In the genomic region with DNA sequence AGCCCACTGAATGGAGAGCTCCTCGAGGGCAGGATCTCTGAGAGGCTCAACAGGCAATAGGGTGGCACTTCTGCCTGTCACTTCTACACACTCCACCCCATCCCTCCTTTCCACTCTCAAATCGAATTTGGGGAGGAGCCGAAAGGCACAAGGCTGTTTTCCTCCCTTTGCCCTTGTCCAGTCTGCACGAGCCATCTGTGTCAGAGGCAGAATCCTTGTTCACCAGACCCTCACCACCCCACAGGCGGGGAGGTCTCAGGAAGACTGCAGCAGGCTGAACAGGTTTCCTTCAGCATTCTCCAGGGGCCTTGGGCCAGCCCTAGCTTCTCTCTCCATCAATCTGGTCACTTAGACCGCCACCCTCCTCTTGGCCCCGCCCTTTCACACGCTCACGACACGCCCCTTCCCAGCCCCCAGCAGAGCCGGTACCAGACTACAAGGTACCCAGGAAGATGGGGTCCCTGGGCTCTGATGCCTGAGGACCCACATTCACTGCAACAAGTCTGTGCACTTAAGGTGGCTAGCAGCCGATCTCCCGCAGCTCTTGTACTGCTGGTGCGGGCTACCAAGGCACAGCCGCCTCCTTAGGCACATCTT, we compare ENCODE assay signal across 9 mouse cellular contexts. TPM values are rescaled to one million over a fixed set of nuclear protein-coding genes. Genes with fewer than 3 reads are reported as not detected.
A peak's percentile ranks its signal among the peaks of the same experiment; 100 is the strongest.
DNase-seq lines count a peak whose midpoint lies in the region; ATAC-seq lines count a peak whose summit lies in the region.
"Had no signal": no experiment of that assay in that cellular context is flagged by ENCODE, and none has a peak within 500 bp of the region (broad histone marks: within the 10 kb centered on the region; RNA-seq: fewer than 3 reads in every experiment).

No protein-coding gene starts in this region.

- 4% methylated on average over 15 of the region's 15 CpGs for WGBS in kidney, embryonic 15.5 days
- WGBS in forebrain, embryonic 10.5 days, result 5% methylated on average over 15 of the region's 15 CpGs
- 10% methylated on average over 15 of the region's 15 CpGs for WGBS in heart, embryonic 14.5 days
- 6% methylated on average over 15 of the region's 15 CpGs for WGBS in stomach, embryonic 14.5 days

- H3K4me3 ChIP-seq in kidney, embryonic 15.5 days (replicated peaks), result peak overlapping the region; percentile 58
- peak overlapping the region; percentile 65 for H3K4me3 ChIP-seq in forebrain, embryonic 10.5 days
- H3K4me3 ChIP-seq in heart, embryonic 14.5 days (ENCODE audit: control insufficient read depth in 1 of 2, insufficient read depth in 1 of 2, low read depth in 1 of 2, low read length in 2 of 2), result peak overlapping the region; percentile 50 to 65
- H3K4me3 ChIP-seq in stomach, embryonic 14.5 days (ENCODE audit: low read depth, low read length), result peak overlapping the region; percentile 56
- H3K4me3 ChIP-seq: erythroblast, embryonic 14.5 days had no signal

- peak overlapping the region; percentile 86 for H3K4me2 ChIP-seq in kidney, embryonic 15.5 days
- peak overlapping the region; percentile 94 for H3K4me2 ChIP-seq in heart, embryonic 14.5 days (ENCODE audit: low read length)
- peak overlapping the region; percentile 82 for H3K4me2 ChIP-seq in stomach, embryonic 14.5 days (replicated peaks; ENCODE audit: low read depth, low read length)

- H3K4me1 ChIP-seq in kidney, embryonic 15.5 days, result peaks cover 73% of the 10 kb centered on the region
- peaks cover 93% of the 10 kb centered on the region for H3K4me1 ChIP-seq in forebrain, embryonic 10.5 days
- H3K4me1 ChIP-seq in heart, embryonic 14.5 days (ENCODE audit: control insufficient read depth in 2 of 2, insufficient read depth in 2 of 2, low read length in 2 of 2), result peaks cover 51 to 71% of the 10 kb centered on the region in 2 experiments
- peaks cover 62% of the 10 kb centered on the region for H3K4me1 ChIP-seq in stomach, embryonic 14.5 days (ENCODE audit: control insufficient read depth, insufficient read depth, low read length)

- peak; percentile 33 for ATAC-seq in kidney, embryonic 15.5 days (replicated peaks; ENCODE audit: low FRiP score)
- no peak for ATAC-seq in heart, embryonic 14.5 days (ENCODE audit: insufficient number of reproducible peaks, insufficient read depth, low FRiP score, low read depth)
- peak; percentile 26; the same call in 1 of the 2 replicates for ATAC-seq in stomach, embryonic 14.5 days (ENCODE audit: insufficient number of reproducible peaks, insufficient read depth, low FRiP score, low read depth)

- DNase-seq in kidney, adult 8-10 months, result no peak
- DNase-seq in forebrain, embryonic 10.5 days (ENCODE audit: extremely low spot score, low spot score), result peak; percentile 72
- peak; percentile 71 to 79 for DNase-seq in layer of hippocampus, postnatal 14 days (ENCODE audit: low spot score in 2 of 2)
- DNase-seq in mesoderm, embryonic 11.5 days (ENCODE audit: low read depth, low spot score), result peak; percentile 55
- DNase-seq in adrenal gland, adult 8-10 months, result no peak

- peak overlapping the region; percentile 82 for H3K27ac ChIP-seq in kidney, embryonic 15.5 days
- peak overlapping the region; percentile 89 for H3K27ac ChIP-seq in forebrain, embryonic 10.5 days
- H3K27ac ChIP-seq in heart, embryonic 14.5 days (replicated peaks in 1 of 2; ENCODE audit: control insufficient read depth in 1 of 2, insufficient read depth in 1 of 2, low read depth in 2 of 2, low read length in 2 of 2), result peak overlapping the region in 1 of 2 experiments; percentile 60; a peak in 2 of 4 replicates
- peak overlapping the region; percentile 89 for H3K27ac ChIP-seq in stomach, embryonic 14.5 days (ENCODE audit: low read length)

- H3K9ac ChIP-seq in kidney, embryonic 15.5 days, result peak overlapping the region; percentile 41
- H3K9ac ChIP-seq in heart, embryonic 14.5 days (ENCODE audit: low read length), result peak overlapping the region; percentile 75
- peak overlapping the region; percentile 69; the same call in 1 of the 2 replicates for H3K9ac ChIP-seq in stomach, embryonic 14.5 days (replicated peaks; ENCODE audit: low read depth, low read length)

- H3K36me3 ChIP-seq in kidney, embryonic 15.5 days, result no peaks in the 10 kb centered on the region
- peaks cover 4% of the 10 kb centered on the region; the same call in 1 of the 2 replicates for H3K36me3 ChIP-seq in forebrain, embryonic 10.5 days (replicated peaks)
- peaks cover 8% of the 10 kb centered on the region; the same call in 1 of the 2 replicates for H3K36me3 ChIP-seq in heart, embryonic 14.5 days (ENCODE audit: control insufficient read depth, insufficient read depth, low read length)
- H3K36me3 ChIP-seq in stomach, embryonic 14.5 days (ENCODE audit: control insufficient read depth, insufficient read depth, low read length), result no peaks in the 10 kb centered on the region

- H3K9me3 ChIP-seq in kidney, embryonic 15.5 days (replicated peaks), result no peaks in the 10 kb centered on the region
- H3K9me3 ChIP-seq in forebrain, embryonic 10.5 days, result no peaks in the 10 kb centered on the region
- no peaks in the 10 kb centered on the region for H3K9me3 ChIP-seq in heart, embryonic 14.5 days (ENCODE audit: control insufficient read depth, low read length)
- H3K9me3 ChIP-seq in stomach, embryonic 14.5 days (ENCODE audit: control insufficient read depth, low read depth, low read length), result no peaks in the 10 kb centered on the region

- peaks cover 17% of the 10 kb centered on the region for H3K27me3 ChIP-seq in kidney, embryonic 15.5 days
- H3K27me3 ChIP-seq in forebrain, embryonic 10.5 days (ENCODE audit: poor library complexity, severe bottlenecking), result peaks cover 40% of the 10 kb centered on the region
- H3K27me3 ChIP-seq in heart, embryonic 14.5 days (ENCODE audit: control insufficient read depth, insufficient read depth, low read length), result no peaks in the 10 kb centered on the region
- H3K27me3 ChIP-seq in stomach, embryonic 14.5 days (ENCODE audit: control insufficient read depth, insufficient read depth, low read length), result no peaks in the 10 kb centered on the region

RNA-seq across cellular contexts. Expression of a gene that starts 23.9 kb away (rescaled TPM):
- polyA plus RNA-seq in kidney, embryonic 15.5 days (2015; fragmentation: Nextera tagmentation; extraction: Ambion mirVana), result 16.4 and 16.6 TPM in 2 replicates
- polyA plus RNA-seq in forebrain, embryonic 10.5 days (2016; fragmentation: Nextera tagmentation; extraction: Ambion mirVana), result 25.3 and 28.4 TPM in 2 replicates
- 28.0 and 33.6 TPM in 2 replicates for polyA plus RNA-seq in heart, embryonic 14.5 days (2014; fragmentation: Nextera tagmentation; extraction: Ambion mirVana)
- total RNA-seq in layer of hippocampus, postnatal 14 days (2021), result 100 to 1,000 TPM; 161 to 168 TPM
- polyA plus RNA-seq in stomach, embryonic 14.5 days (2014; fragmentation: Nextera tagmentation; extraction: Ambion mirVana), result 25.6 and 25.8 TPM in 2 replicates
- total RNA-seq in adrenal gland, adult 8-10 months (2022), result 10 to 100 TPM; 15.2 to 26.9 (median 22.8) TPM

Comparison
In these comparisons a context has a peak if more than half of its experiments do, and no peak if none do; other contexts are left out.
1. DNase-seq: peak in forebrain, embryonic 10.5 days (single experiment), layer of hippocampus, postnatal 14 days (2 of 2) and mesoderm, embryonic 11.5 days (single experiment); none in kidney, adult 8-10 months (0 of 2) and adrenal gland, adult 8-10 months (single experiment).
2. Peak in every context shown above with its lines, with median percentiles within 50 percentile points of each other: H3K4me2 ChIP-seq, H3K4me3 ChIP-seq and H3K9ac ChIP-seq.